Mouse (Mus musculus): ENCODE measurements at regions not wholly inside any gene's neighbourhood (a gene's known extent, or its start where the extent isn't known, plus 50 kb on each side); places are given as distances from the start of the nearest gene placed in this dataset.

- TF ChIP-seq CTCF (IDR thresholded peaks at IDR 0.05; ENCODE audit: low read depth) (no peak), EP300 (IDR thresholded peaks at IDR 0.05; ENCODE audit: low read depth) (no peak)
Measured at GRCm38 (mm10) chr1:119277990-119278389, 144.1 kb downstream of the Inhbb start.

Measured in heart, postnatal 0 days (tissue).